Mouse (Mus musculus): Measurements from ENCODE around the gene Olfr155. TPM values are rescaled to one million over a fixed set of nuclear protein-coding genes. Genes with fewer than 3 reads are reported as not detected.
A peak's percentile ranks its signal among the peaks of the same experiment; 100 is the strongest.

Olfr155 gene
- total RNA-seq (2022): not detected

- no peak for DNase-seq
These were observed at the start of gene Olfr155 for GRCm38 (mm10) chr4:43851265-43851664. Gene Olfr155 (plus strand): TSS chr4:43851565.

GRCm38 (mm10) chr4:43822896-43823550 lies 28.3 kb upstream of the Olfr155 start:
- no peak for DNase-seq

GRCm38 (mm10) chr4:43823845-43824337 lies 27.5 kb upstream of the Olfr155 start, which contains the start of gene Olfr156:
Gene Olfr156 (minus strand): TSS chr4:43823895.
- DNase-seq: no peak

GRCm38 (mm10) chr4:43828806-43829205 lies 22.6 kb upstream of the Olfr155 start:
- no peak for DNase-seq

- no peak for DNase-seq
These were observed 19.3 kb upstream of the Olfr155 start for GRCm38 (mm10) chr4:43832031-43832430.

- no peak for DNase-seq
These were observed 17.6 kb upstream of the Olfr155 start for GRCm38 (mm10) chr4:43833752-43834151.

GRCm38 (mm10) chr4:43834749-43835148 lies 16.6 kb upstream of the Olfr155 start:
- no peak for DNase-seq

GRCm38 (mm10) chr4:43838326-43838725 lies 13.0 kb upstream of the Olfr155 start:
- DNase-seq: no peak

- DNase-seq: no peak
These were observed 11.3 kb upstream of the Olfr155 start, which contains the start of gene Olfr157 for GRCm38 (mm10) chr4:43840101-43840500. Gene Olfr157 (minus strand): TSS chr4:43840201.

GRCm38 (mm10) chr4:43854101-43854500 lies 2.7 kb downstream of the Olfr155 start:
- DNase-seq: no peak

- DNase-seq: no peak
These were observed 8.5 kb downstream of the Olfr155 start for GRCm38 (mm10) chr4:43859886-43860285.

GRCm38 (mm10) chr4:43860744-43861519 lies 9.6 kb downstream of the Olfr155 start:
- no peak for DNase-seq

- DNase-seq: no peak
These were observed 11.9 kb downstream of the Olfr155 start for GRCm38 (mm10) chr4:43863298-43863697.

- no peak for DNase-seq
These were observed 18.5 kb downstream of the Olfr155 start for GRCm38 (mm10) chr4:43869821-43870220.

- DNase-seq: no peak
These were observed 23.1 kb downstream of the Olfr155 start for GRCm38 (mm10) chr4:43874501-43874900.

- DNase-seq: peak; percentile 62
These were observed 24.0 kb downstream of the Olfr155 start, which contains the start of gene Reck for GRCm38 (mm10) chr4:43875160-43875918. Gene Reck (plus strand): TSS chr4:43875530.

- DNase-seq: no peak
These were observed 24.6 kb downstream of the Olfr155 start for GRCm38 (mm10) chr4:43875919-43876411.

GRCm38 (mm10) chr4:43877230-43877629 lies 25.9 kb downstream of the Olfr155 start:
- no peak for DNase-seq

GRCm38 (mm10) chr4:43878121-43878776 lies 26.9 kb downstream of the Olfr155 start:
- DNase-seq: no peak

GRCm38 (mm10) chr4:43879566-43879965 lies 28.2 kb downstream of the Olfr155 start:
- no peak for DNase-seq

GRCm38 (mm10) chr4:43884196-43884595 lies 32.8 kb downstream of the Olfr155 start:
- DNase-seq: no peak

GRCm38 (mm10) chr4:43891247-43891646 lies 39.9 kb downstream of the Olfr155 start:
- DNase-seq: no peak
